Mouse (Mus musculus): Measurements from ENCODE around the gene Atm. TPM values are rescaled to one million over a fixed set of nuclear protein-coding genes. Genes with fewer than 3 reads are reported as not detected.

Atm gene
- polyA plus RNA-seq, 1 experiment from 2014 or later = 26.1 TPM

DNA sequence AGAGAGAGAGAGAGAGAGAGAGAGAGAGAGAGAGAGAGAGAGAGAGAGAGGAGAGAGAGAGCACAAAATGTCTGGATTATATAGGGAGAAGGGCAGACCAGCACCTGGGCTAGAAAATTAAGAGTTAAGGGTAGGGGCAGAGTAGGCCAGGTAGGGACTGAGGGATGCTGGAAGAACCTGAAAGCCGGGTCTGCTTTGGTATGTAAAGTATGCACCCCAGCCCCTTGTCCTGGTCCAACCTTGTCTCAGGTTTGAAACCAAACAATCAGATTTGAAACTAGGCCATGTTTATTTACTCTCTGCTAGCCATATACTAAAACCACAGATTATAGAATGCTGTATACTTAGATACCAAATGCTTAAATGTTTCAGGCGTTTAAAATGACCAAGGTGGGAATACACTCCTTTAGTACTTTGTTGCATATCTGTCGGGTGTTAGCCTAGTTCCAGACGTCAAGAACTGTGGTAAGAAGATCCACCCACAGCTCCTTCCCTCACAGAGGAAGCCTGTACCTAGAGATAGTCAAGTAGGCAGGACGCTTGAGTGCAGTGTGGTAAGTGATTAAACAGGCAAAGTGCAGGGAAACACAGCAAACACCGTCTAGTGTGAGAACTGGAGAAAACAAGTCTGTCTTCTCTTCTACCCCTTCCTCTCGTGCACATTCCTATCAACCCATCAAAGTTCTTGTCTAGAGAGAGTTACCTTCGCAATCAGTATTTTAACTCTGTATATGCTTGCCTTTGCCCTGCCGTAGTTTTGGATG is 114.2 kb downstream of the Atm start:
- Histone ChIP-seq H3K4me3 (ENCODE audit: low read length) (no peak overlapping the region), H3K36me3 (ENCODE audit: control insufficient read depth, insufficient read depth, low read length) (no peaks in the 10 kb centered on the region), H3K27ac (ENCODE audit: low read depth, low read length) (no peak overlapping the region), H3K4me1 (ENCODE audit: control insufficient read depth, insufficient read depth, low read length) (no peaks in the 10 kb centered on the region), H3K27me3 (ENCODE audit: control insufficient read depth, insufficient read depth, low read length) (no peaks in the 10 kb centered on the region), H3K9me3 (ENCODE audit: control insufficient read depth, low read length) (no peaks in the 10 kb centered on the region), H3K4me2 (replicated peaks; ENCODE audit: low read depth, low read length) (no peak overlapping the region), H3K9ac (ENCODE audit: low read depth, low read length) (no peak overlapping the region)
- no peak for ATAC-seq (ENCODE audit: low FRiP score, low TSS enrichment)
- WGBS = 75% methylated on average over 9 of the region's 9 CpGs

DNA sequence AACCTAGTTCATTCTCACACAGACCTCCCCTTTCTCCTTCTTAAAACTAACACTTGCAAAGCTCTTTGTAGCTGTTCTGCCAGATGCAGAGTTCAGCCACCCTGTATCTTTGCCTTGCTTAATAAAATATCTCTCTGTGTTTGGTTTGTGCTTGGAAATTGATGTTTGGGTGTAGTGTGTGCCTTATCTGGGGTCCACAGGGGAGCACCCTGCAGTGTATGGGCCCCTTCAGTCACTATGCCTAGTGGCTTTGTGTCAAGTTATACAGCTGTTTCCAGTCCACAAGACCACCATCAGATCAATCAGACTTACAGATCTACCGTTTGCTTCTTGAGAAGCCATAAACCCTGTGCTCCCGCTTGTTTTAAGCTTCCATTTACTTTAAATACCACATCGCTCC is 127.1 kb downstream of the Atm start:
- Histone ChIP-seq H3K36me3 (ENCODE audit: control insufficient read depth, insufficient read depth, low read length) (no peaks in the 10 kb centered on the region), H3K9me3 (ENCODE audit: control insufficient read depth, low read length) (no peaks in the 10 kb centered on the region), H3K27ac (ENCODE audit: low read depth, low read length) (no peak overlapping the region), H3K4me2 (replicated peaks; ENCODE audit: low read depth, low read length) (no peak overlapping the region), H3K4me3 (ENCODE audit: low read length) (no peak overlapping the region), H3K9ac (ENCODE audit: low read depth, low read length) (no peak overlapping the region), H3K27me3 (ENCODE audit: control insufficient read depth, insufficient read depth, low read length) (no peaks in the 10 kb centered on the region), H3K4me1 (ENCODE audit: control insufficient read depth, insufficient read depth, low read length) (no peaks in the 10 kb centered on the region)
- no peak for ATAC-seq (ENCODE audit: low FRiP score, low TSS enrichment)
- WGBS = 61% methylated on average over 3 of the region's 3 CpGs

DNA sequence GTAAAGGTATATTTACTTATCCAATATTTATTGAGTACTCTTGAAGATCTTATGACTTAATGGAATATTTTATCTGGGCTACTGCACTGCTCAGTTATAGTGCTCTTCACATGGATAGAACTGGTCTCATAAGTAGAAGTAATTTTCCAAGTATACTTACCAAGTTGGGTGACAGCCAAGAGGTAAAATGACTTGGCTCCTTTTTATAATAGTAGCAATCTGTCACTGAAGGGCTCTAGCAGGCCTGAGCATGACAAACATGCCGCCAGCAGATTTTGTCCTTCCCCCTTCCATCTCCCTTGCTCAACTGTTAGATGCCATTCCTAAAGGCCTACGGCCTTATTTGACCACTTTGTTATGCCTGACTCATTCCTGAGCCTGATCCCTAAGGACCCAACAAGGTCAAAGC is 127.6 kb downstream of the Atm start:
- 88% methylated on average over 2 of the region's 2 CpGs for WGBS
- Histone ChIP-seq H3K27ac (ENCODE audit: low read depth, low read length) (no peak overlapping the region), H3K4me1 (ENCODE audit: control insufficient read depth, insufficient read depth, low read length) (no peaks in the 10 kb centered on the region)

DNA sequence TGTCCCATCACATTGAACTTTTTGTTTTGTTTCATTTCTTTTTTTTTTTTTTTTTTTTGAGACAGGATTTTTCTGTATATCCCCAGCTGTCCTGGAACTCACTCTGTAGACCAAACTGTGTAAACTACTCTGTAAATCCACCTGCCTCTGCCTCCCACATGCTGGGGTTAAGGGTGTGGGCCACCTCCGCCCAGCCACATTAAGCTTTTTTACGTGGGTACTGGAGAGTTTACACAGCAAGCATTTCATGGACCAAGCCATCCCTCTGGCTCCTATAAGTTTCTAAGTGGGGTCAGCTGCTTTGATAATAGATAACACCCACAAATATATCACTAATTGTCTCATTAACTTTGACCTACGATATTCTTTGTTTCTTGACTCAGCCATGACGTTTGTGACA is 128.0 kb downstream of the Atm start:
- H3K9ac ChIP-seq (ENCODE audit: low read depth, low read length) = no peak overlapping the region
- H3K27me3 ChIP-seq (ENCODE audit: control insufficient read depth, insufficient read depth, low read length) = no peaks in the 10 kb centered on the region
- H3K4me1 ChIP-seq (ENCODE audit: control insufficient read depth, insufficient read depth, low read length) = no peaks in the 10 kb centered on the region
- H3K36me3 ChIP-seq (ENCODE audit: control insufficient read depth, insufficient read depth, low read length) = no peaks in the 10 kb centered on the region
- no peak for ATAC-seq (ENCODE audit: low FRiP score, low TSS enrichment)
- H3K4me3 ChIP-seq (ENCODE audit: low read length) = no peak overlapping the region
- H3K4me2 ChIP-seq (replicated peaks; ENCODE audit: low read depth, low read length) = no peak overlapping the region
- H3K9me3 ChIP-seq (ENCODE audit: control insufficient read depth, low read length) = no peaks in the 10 kb centered on the region
- H3K27ac ChIP-seq (ENCODE audit: low read depth, low read length) = no peak overlapping the region
- 76% methylated on average over 4 of the region's 4 CpGs for WGBS

More for the DNA sequence above, 127.6 kb downstream of the Atm start:
- Histone ChIP-seq H3K9ac (ENCODE audit: low read depth, low read length) (no peak overlapping the region), H3K4me2 (replicated peaks; ENCODE audit: low read depth, low read length) (no peak overlapping the region), H3K9me3 (ENCODE audit: control insufficient read depth, low read length) (no peaks in the 10 kb centered on the region), H3K36me3 (ENCODE audit: control insufficient read depth, insufficient read depth, low read length) (no peaks in the 10 kb centered on the region), H3K27me3 (ENCODE audit: control insufficient read depth, insufficient read depth, low read length) (no peaks in the 10 kb centered on the region), H3K4me3 (ENCODE audit: low read length) (no peak overlapping the region)
- ATAC-seq (ENCODE audit: low FRiP score, low TSS enrichment) = no peak

DNA sequence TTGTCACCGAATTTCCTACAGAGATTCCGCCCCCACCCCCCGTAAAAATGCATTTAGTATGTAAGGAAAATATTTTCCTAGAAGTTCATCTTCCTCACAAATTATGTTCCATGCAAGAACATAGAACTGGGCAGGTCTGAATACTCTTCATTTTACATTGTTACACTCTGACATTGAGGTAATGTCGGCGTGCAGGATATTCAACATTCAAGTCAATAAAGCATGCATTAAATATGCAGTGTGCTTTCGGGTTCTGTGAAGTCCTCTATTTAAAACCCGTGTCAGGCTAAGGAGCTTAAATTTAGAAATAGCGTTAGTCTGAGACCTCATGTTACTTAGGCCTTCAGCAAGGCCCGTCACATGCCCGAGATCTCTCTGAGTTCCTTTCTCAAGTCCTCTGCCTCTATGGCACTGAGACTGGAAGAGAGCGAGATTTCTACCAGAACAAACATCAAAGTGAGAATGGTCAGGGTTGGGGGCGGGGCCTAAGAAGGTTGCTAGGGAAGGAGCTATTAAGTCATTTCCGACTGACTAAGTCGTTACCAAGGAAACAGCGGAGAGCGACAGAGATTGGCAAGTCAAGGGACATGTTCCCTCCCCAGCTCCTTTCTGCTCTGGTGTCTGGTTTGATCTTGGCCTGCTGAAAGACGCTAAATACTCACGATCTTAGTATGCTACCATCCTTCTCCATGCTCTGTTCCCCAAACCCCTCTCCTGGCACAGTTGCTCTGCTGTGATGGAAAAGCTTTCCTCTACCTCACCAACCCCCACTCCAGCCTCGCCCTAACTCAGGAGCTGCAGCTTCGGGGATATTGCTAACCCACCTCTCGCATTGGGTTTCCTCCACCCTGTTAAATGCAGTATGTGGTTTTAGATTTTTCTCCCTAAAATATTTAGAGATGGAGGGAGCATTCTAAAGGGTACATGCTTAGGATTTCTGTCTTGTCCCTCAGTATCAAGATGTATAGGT is 131.5 kb downstream of the Atm start:
- peak overlapping the region; percentile 21; the same call in 1 of the 2 replicates for H3K27ac ChIP-seq (ENCODE audit: low read depth, low read length)

DNA sequence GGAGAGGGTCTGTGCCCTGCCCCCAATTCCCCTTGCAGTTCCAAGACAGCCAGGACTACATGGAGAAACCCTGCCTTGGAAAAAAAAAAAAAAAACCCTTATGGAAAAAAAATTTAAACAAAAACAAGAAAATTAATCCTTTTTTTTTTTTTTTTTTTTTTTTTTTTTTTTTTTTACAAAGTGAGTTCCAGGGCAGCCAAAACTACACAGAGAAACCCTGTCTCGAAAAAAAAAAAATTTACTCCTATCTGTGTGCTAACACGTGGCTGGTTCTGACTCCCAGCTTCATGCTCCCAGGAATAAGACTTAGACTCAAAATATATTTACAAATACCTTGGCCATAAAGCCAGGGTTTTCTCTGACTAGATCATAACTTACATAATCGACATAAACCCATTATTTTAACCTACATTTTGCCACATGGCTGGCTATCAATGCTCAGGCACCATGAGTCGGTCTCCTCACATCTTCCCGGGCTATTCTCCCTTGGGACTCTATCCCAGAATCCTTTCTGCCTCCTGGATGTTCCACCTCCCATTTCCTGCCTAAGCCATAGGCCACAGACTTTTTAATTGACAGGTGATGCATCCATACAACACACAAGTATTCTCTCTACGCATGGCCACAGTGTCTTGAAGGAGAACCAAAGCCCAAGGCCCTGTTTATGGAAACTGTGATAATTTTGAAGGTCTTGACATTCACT is 132.3 kb downstream of the Atm start:
- no peak for ATAC-seq (ENCODE audit: low FRiP score, low TSS enrichment)
- H3K9me3 ChIP-seq (ENCODE audit: control insufficient read depth, low read length) = no peaks in the 10 kb centered on the region
- 81% methylated on average over 6 of the region's 6 CpGs for WGBS
- peaks cover 13% of the 10 kb centered on the region for H3K4me1 ChIP-seq (ENCODE audit: control insufficient read depth, insufficient read depth, low read length)
- H3K4me3 ChIP-seq (ENCODE audit: low read length) = no peak overlapping the region
- H3K36me3 ChIP-seq (ENCODE audit: control insufficient read depth, insufficient read depth, low read length) = no peaks in the 10 kb centered on the region
- H3K27me3 ChIP-seq (ENCODE audit: control insufficient read depth, insufficient read depth, low read length) = no peaks in the 10 kb centered on the region
- H3K4me2 ChIP-seq (replicated peaks; ENCODE audit: low read depth, low read length) = no peak overlapping the region
- no peak overlapping the region for H3K27ac ChIP-seq (ENCODE audit: low read depth, low read length)
- H3K9ac ChIP-seq (ENCODE audit: low read depth, low read length) = no peak overlapping the region

More for the DNA sequence above, 131.5 kb downstream of the Atm start:
- Histone ChIP-seq H3K36me3 (ENCODE audit: control insufficient read depth, insufficient read depth, low read length) (no peaks in the 10 kb centered on the region), H3K9me3 (ENCODE audit: control insufficient read depth, low read length) (no peaks in the 10 kb centered on the region), H3K27me3 (ENCODE audit: control insufficient read depth, insufficient read depth, low read length) (no peaks in the 10 kb centered on the region), H3K4me3 (ENCODE audit: low read length) (peak overlapping the region; percentile 35), H3K4me2 (replicated peaks; ENCODE audit: low read depth, low read length) (peak overlapping the region; percentile 41), H3K4me1 (ENCODE audit: control insufficient read depth, insufficient read depth, low read length) (peaks cover 13% of the 10 kb centered on the region), H3K9ac (ENCODE audit: low read depth, low read length) (peak overlapping the region; percentile 32; the same call in 1 of the 2 replicates)
- ATAC-seq (ENCODE audit: low FRiP score, low TSS enrichment) = peak; percentile 82
- WGBS = 24% methylated on average over 21 of the region's 21 CpGs

DNA sequence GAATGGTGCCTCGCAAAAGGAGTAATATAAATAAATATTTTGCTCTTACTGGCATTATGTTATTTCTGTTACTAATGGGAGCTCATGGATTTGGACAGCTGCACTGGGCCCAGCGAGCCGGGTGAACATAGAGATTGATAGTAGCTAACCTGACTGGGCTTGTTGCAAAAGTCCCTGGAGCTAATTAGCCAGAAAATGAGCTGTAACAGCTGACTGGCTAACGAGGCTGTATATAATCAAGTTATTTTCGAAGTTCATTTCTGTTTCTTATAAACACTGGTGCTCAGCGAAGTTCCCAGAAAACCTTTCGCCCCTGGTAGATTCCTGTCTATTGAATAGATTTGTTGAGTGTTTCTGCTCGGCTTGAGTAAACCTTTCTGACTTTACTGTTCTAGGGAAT is 133.5 kb downstream of the Atm start:
- no peak for ATAC-seq (ENCODE audit: low FRiP score, low TSS enrichment)
- Histone ChIP-seq H3K4me2 (replicated peaks; ENCODE audit: low read depth, low read length) (peak overlapping the region; percentile 40), H3K36me3 (ENCODE audit: control insufficient read depth, insufficient read depth, low read length) (no peaks in the 10 kb centered on the region), H3K27me3 (ENCODE audit: control insufficient read depth, insufficient read depth, low read length) (no peaks in the 10 kb centered on the region), H3K9me3 (ENCODE audit: control insufficient read depth, low read length) (no peaks in the 10 kb centered on the region), H3K27ac (ENCODE audit: low read depth, low read length) (peak overlapping the region; percentile 77), H3K4me1 (ENCODE audit: control insufficient read depth, insufficient read depth, low read length) (peaks cover 13% of the 10 kb centered on the region), H3K4me3 (ENCODE audit: low read length) (no peak overlapping the region), H3K9ac (ENCODE audit: low read depth, low read length) (no peak overlapping the region)
- WGBS = 43% methylated on average over 8 of the region's 8 CpGs

DNA sequence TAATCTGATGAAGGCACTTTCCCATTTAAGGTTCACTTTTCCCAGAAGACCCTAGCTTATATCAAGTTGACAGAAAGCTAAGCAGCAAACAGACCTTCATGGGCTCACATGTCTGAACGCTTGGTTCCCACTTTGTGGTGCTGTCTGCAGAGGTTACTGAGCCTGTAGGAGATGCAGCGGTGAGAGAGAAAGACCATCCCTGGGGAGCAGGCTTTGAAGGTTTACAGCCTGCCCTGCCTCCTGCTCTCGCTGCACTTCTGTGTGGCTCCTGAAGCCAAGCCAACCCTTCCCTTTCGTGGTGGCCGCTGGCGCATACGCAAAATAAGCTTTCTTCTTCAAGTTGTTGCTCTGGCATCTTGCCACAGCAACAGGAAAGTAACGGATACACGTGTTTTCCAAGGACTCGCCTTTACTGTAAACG is 134.2 kb downstream of the Atm start, which contains the start of gene 4930550C14Rik:
Gene 4930550C14Rik, plus strand, starts transcription at position 35 of the 421 bp plus-strand sequence.
- peaks cover 13% of the 10 kb centered on the region for H3K4me1 ChIP-seq (ENCODE audit: control insufficient read depth, insufficient read depth, low read length)
- no peaks in the 10 kb centered on the region for H3K36me3 ChIP-seq (ENCODE audit: control insufficient read depth, insufficient read depth, low read length)
- WGBS = 4% methylated on average over 11 of the region's 11 CpGs
- H3K27me3 ChIP-seq (ENCODE audit: control insufficient read depth, insufficient read depth, low read length) = no peaks in the 10 kb centered on the region
- peak within 1 kb of the TSS; percentile 44; the same call in 1 of the 2 replicates for H3K9ac ChIP-seq (ENCODE audit: low read depth, low read length)
- H3K27ac ChIP-seq (ENCODE audit: low read depth, low read length) = peak within 1 kb of the TSS; percentile 77
- H3K4me2 ChIP-seq (replicated peaks; ENCODE audit: low read depth, low read length) = peak within 1 kb of the TSS; percentile 40
- no peaks in the 10 kb centered on the region for H3K9me3 ChIP-seq (ENCODE audit: control insufficient read depth, low read length)
- H3K4me3 ChIP-seq (ENCODE audit: low read length) = peak within 1 kb of the TSS; percentile 17; the same call in 1 of the 2 replicates
- 0 out of 2 replicates have a peak, but pooled peaks have one; percentile 24 for ATAC-seq (ENCODE audit: low FRiP score, low TSS enrichment)

Data from kidney, embryonic 14.5 days (tissue).